Mouse (Mus musculus): ENCODE data around the gene Gm20388. TPM values are rescaled to one million over a fixed set of nuclear protein-coding genes. Genes with fewer than 3 reads are reported as not detected.
"Not testable (repeated sequence)": the region's sequence is repeated elsewhere in the genome, so short reads cannot be mapped to it uniquely, and the experiment has no call there.

Gm20388 gene
- total RNA-seq, 4 experiments from 2014 or later = 0.17 to 15.1 (median 6.6) TPM

DNA sequence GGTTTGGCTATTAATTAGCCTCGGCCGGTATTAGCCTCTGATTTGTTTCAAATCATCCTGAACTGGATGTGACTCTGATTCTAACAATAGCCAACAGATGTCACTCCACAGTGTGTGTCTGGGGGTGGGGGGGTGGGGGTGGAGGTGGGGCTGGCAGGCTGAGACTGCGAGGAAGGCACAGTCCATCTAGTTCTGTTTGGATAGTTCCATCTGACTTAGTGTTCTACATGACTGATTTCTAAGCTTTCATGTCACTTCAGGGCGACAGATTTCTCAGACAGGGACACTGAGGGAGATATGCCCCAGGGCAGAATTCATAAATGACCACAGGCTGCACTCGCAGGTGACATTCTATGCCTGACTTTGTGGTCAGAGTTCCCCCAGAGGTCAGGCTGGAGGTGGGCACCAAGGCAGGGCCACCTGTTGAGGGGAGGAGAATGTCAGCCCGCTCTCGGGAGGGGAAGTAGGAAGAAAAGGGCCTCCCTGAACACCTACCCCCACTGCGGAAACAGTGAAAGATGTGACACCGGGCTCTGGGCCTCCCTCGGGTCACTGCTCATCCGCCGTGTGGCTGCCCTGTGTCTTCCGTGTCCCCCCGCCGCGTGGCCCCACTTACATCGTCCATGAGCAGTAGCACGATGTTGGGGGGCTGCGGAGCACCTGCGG is 2700.1 kb downstream of the Gm20388 start:
- DNase-seq (ENCODE audit: low spot score in 2 of 2) = peak in 1 of 2 experiments; percentile 29

DNA sequence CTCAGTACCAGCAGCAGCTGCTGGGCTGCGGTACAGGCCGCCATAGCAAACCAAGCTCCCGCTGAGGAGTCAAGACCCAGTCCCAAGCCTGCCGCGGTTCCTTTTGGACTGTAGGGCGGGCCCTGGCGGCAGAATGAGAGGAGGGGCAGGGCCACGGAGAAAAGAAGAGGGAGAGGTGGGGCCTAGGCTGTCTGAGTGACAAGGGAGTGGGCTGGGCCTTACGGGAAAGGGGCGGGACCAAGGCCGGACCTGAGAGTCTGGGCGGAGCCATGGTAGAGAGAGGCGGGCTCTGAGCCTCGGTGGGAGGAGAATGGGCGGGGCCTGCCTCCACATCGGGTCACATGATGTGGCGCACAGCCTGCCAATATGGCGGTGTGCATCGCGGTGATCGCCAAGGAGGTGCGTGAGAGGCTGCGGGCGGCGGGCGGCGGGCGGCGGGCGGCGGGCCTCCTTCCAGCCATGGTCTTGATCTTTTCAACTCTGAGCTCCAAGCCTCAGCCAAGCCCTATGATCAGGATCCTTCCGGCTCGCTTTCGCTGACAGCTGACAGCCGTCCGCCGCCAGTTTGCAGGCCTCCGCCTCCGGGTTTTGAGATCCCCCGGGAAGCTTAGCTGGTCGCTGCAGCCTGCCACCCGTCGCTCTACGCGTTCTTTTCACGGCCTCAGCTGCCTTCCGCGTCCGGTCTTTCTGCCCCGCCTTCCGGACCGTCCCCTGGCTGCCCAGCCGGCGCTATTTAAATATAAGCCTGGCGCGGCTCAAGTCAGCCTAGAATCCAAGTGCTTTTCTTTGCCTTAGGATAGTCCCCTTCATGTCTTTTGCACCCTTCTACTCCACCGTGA is 2700.9 kb downstream of the Gm20388 start, which contains the start of the genes Galns and Trappc2l:
TSS of gene Galns (minus strand) at position 169 of the 839 bp plus-strand sequence.
TSS of gene Trappc2l (plus strand) at position 346 of the 839 bp plus-strand sequence.
- peak; percentile 93 to 95 for DNase-seq (ENCODE audit: low spot score in 2 of 2)

DNA sequence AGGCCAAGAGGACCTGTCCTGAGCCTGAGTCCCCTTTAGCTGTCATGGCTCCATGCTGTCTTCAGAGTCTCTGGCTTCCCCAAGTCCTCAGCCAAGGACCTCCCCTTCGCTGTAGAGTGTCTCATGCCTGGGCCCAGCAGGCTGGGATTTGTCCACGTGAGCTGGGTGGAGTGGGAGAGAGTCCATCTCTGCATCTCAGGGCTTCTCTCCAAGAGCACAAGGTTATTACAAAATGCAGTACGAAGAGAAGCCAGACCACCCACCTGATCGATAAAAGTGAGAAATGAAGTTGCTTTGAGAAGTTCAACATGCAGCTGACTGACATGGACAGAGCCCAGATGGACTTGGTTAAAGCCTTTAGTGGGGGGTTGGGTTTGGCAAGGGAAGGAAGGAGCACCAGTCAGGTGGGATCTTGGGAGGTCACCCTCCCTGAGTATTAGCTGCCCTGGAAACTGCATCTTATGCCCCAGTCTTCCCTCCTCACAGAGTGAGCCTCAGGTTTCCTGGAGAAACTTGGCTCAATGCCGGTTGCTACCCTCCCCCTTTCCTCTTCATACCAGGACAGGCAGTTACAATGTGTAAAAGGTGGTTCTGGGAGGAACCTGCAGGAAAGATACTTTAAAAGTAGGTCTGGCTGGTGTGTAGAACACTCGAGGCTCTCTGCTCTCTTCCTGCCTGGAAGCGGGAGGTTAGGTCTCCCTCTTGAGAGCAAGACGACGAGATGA is 2705.7 kb downstream of the Gm20388 start:
- no peak for DNase-seq (ENCODE audit: low spot score in 2 of 2)

DNA sequence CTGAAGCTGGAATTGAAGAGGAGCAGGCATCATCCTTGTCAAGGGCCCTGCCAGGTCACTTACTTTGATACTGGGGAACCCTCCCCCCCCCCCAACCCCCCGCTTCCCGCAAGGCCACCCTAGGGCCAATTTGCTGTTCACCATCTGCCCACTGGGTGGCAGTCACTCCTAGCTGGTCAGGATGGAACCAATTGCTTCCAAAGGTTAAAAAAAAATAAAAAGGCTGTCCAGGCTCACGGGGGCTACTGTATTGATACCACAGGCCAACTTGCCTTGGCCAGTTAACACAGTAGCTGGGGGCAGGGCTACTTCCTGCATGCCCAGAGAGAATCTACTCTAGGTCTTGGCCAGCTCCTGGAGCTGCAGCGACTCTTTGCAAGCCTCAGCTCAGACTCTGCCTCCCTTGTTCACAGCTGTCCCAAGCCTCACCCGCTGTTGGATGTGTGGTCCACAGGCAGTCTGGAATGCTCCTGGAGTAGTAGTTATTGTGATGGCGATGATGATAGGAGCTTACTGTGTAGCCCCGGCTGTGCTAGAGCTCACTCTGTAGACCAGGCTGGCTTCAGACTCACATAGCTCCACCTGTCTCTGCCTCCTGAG is 2707.4 kb downstream of the Gm20388 start:
- peak in 1 of 2 experiments; percentile 67 for DNase-seq (ENCODE audit: low spot score in 2 of 2)

DNA sequence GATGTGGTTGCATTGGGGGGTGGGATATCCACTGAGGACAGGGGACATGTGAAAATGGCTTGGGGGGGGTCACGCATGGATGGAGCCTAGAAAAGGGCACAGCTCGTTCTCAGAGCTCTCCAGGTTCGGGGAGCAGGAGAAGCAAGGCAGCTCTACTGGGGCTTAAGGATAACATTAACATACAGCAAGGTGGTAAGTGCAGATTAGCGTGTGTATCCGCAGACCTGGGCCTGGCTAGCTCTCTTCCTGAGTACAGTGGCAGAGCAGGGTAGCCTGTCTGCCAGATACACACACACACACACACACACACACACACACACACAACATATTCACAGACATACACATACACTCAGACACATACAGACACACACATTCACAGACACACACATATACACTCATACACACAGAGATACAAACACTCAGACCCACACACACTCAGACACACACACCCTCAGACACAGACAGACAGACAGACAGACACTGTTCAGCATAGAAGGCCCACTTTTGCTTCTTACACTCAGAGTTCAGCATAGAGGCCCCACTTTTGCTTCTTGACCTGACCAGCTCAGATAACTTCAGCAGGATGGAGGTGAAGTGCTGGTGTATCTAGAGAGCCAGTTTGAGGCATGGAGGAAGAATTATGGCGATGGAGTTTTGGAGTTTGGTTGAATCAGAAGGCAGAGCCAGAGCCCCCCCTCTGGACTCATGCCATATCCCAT is 2708.2 kb downstream of the Gm20388 start:
- no peak for DNase-seq (ENCODE audit: low spot score in 2 of 2)

DNA sequence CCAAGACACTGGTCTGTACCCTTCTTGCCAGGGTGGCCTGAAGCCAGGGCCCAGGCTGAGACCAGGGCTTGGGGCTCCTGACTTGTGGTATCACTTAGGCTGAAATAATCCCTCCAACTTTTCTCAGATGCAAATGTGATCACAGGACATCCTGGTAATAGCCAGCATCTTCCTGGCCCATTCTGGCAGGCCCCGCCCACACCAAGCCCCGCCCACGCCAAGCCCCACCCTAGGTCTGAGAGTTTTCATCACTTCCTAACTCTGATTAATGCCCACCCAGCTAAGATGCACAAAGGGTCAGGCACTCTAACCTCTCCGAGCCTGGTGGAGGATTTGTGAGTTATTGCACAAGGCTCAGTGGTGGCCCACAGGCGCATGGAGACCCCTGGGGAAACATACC is 2709.8 kb downstream of the Gm20388 start:
- no peak for DNase-seq (ENCODE audit: low spot score in 2 of 2)

DNA sequence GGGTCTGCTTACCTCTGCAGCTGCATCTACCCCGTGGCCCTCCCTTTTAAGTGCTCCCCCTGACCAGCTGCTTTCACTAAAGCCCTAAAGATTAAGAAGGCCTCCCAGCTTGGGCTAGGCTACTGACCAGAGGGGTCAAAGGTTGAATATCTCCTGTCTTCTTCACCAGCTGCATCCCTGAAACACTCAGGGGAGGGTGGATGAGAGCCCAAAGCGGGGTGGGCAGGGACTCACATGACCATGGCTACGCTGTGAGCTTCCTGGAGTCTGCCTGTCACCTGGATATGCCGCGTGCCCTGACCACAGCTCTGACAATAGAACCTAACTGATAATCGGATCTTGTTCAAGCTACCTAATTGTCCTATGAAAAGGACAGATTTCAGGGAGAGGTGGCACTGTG is 2712.1 kb downstream of the Gm20388 start, which contains the start of gene Pabpn1l:
TSS of gene Pabpn1l (minus strand) at position 13 of the 400 bp plus-strand sequence.
- no peak for DNase-seq (ENCODE audit: low spot score in 2 of 2)

DNA sequence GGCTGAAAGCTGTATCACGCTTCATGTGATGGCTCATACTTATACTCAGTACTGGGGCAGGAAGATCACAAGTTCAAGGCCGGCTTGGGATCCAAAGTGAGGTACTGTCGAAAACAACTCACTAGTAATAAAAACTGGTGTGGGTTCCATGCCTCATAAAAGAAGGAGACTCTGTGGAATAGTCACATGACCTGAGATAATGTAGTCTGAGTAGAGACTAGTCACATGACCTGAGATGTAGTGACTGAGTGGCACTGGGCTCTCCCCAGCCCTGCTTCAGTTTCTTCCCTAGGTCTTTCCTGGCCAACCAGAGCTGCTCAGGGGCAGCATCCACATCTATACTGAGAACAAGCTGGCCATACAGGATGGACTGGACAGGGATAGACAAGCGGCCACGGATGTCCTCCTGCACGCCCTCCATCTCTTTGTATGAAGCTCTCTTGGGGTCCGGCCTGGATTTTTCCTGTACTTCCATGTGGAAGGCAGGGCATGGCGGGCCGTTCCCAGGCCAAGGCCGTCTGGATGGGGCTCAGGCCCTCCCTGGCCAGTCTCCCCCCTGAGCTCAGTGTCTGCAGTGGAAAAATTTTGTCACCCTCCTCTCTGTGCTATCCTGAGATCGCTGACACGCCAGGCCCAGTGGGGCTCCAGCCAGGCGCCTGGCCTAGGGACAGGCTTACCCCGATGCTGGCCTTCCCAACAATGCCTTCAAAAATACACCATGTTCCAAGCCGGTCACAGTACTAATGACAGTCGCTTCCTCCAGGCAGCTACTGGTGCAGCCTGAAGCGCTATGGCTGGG is 2713.4 kb downstream of the Gm20388 start:
- DNase-seq (ENCODE audit: low spot score in 2 of 2) = no peak

DNA sequence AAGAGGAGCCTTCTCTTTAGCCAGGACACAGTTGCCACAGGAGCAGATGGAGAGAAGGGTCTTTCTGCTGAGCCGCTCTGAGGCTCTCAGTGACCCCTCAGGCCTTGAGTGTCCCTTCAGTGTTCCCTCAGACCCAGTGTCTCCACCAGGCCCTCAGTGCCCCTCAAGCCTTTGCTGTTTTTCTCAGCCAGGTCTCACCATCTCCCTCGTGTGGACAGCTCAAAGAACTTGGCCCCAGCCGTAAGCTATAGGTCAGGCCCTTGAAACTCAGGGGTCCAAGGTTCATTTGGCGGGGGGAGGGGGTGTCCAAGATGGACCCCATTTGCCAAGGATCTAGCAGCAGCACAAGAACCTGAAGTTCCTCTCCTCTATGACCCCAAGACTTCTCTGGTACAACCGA is 2714.0 kb downstream of the Gm20388 start:
- no peak for DNase-seq (ENCODE audit: low spot score in 2 of 2)

DNA sequence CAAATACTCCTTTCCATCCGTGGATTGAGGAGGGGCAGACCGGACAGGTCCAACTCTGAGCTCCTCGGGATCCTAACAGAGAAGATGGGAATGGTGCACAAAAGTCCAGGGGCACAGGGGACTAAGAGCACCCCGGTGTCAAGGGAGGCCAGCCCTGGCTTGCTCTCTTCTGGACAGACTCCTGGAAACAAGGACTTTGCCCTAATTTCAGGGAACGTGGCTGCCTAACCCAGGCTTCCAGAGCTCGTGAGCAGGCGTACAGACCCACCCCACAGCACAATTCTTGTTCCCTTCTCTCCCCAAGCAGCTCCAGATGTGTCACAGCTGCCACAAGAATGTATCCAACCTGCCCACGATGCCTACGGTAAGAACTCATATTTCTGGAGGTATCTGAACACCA is 2715.2 kb downstream of the Gm20388 start:
- no peak for DNase-seq (ENCODE audit: low spot score in 2 of 2)

DNA sequence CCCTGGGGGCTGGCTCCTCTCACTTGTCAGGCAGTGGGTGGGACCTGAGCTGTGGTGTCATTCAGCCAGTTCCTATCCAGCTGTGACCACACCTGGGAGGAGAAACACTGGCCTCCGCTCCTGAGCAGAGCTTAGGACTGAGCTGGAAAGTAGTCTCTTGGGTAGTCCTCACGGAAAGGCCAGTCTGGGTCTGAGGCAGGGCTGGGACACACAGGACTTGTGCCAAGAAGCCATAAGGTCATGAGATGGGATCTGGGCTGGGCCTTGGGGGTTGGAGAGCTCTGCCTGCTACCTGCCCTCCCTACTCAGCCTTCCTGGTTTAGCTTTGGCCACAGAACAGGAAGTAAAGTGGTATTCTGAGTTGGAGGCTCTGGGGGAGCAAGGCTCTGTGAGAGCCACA is 2716.3 kb downstream of the Gm20388 start:
- no peak for DNase-seq (ENCODE audit: low spot score in 2 of 2)

DNA sequence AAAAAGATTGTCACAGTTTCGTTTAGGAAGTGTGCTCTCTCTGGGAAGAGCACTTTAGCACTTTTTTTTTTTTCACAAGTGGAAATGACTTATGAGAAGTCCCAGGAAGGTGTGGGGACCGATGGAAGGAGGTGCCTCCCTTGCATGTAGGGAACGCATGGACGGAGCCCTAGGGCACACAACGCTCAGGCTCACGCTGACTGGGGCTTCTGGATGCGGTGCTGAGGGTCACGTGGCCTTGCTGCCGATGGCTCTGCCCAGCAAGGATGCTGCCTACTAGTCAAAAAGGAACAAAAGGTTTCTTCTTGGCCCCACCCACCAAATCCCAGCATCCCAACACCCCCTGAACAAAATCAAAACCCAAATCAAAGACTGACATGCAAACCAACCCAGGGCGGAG is 2718.7 kb downstream of the Gm20388 start:
- no peak for DNase-seq (ENCODE audit: low spot score in 2 of 2)

DNA sequence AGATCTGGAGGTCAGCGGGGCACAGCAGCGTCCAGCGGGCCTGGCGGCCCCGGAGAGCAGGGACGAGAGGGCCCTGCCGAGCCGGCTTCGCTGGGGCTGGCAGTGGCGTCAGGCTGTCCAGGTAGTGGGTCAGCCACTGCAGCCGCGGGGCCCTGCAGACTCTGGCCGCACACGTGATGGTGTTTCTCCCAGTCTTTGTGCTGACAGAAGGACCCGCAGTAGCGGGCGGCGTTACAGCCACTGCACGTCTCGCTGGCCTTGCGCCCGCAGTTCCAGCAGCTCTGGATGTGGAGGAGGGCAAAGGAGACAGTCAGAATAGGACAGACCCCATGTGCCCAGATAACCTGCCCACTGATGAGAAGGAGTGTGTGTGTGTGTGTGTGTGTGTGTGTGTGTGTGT is 2720.1 kb downstream of the Gm20388 start:
- no peak for DNase-seq (ENCODE audit: low spot score in 2 of 2)

DNA sequence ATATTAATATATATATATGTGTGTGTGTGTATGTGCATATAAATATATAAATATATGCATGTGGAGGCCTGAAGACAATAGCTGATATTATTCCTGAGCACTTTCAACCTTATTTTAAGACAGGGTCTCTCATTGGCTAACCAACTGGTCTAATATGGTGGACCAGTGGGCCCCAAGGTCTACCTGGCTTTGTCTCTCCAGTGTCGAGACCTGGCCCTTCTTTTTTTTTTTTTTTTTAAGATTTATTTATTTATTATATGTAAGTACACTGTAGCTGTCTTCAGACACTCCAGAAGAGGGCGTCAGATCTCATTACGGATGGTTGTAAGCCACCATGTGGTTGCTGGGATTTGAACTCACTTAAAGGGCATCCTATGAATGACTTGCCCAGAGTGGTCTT is 2721.5 kb downstream of the Gm20388 start:
- not testable (repeated sequence) for DNase-seq (ENCODE audit: low spot score in 2 of 2)

DNA sequence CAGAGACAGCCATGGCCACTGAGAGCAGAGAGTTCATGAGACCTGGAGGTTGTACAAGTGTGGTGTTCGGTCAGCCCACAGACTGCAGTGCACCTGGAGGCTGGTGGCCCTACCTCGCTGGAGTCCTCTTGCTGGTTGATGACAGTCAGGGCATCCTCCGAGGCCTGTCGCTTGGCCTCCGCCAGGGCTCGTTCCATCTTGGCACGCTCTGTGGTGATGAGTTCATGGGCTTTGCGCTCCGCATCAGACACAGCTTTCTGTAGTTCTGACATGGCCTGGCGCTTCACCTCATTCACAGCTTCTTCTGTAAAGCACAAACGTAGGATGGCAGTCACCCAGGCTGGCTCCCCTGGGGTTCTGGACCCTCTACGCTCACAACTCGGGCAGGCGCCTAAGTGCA is 2722.6 kb downstream of the Gm20388 start:
- DNase-seq (ENCODE audit: low spot score in 2 of 2) = no peak

DNA sequence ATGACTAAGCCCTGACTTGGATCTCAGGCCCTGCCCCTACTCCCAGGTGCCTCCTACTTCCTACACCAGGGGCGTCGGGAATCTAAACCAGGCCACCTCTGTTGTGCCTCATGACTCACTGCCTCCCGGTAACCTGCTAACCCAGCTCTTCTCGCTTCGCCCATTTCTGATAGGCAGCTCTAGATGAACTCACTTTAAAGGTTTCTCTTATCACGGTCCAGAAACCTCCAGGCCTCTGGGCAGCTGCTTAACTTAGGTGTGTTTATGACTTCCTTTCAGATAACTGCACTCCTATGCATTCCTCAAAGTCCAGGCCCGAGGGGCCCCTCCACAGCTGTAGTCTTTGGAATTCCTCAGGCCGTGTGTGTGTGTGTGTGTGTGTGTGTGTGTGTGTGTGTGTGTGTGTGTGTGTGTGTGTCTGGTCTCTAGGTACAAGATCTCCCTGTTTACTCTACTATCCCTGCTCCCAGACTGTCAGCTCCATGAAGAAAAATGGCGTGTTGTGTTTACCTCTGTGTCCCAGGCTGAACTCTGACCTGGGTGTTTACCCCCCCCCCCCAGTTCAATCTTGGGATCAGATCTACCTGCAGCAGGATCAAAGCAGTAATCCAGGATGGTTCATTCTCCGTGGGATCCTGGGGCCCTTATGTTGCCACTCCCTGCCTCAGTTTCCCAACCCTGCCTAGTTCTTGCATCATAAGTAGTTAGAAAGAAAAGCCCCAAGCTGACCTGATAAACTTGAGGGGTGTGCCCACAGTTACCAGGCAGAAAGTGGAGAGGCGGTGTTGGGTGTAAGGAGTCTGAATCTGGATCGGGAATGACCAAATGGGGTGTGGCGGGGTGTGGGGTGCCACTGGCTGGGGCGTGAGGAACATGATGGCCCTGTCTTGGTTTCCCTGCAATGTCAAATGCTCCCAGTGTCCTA is 2725.5 kb downstream of the Gm20388 start:
- DNase-seq (ENCODE audit: low spot score in 2 of 2) = no peak

DNA sequence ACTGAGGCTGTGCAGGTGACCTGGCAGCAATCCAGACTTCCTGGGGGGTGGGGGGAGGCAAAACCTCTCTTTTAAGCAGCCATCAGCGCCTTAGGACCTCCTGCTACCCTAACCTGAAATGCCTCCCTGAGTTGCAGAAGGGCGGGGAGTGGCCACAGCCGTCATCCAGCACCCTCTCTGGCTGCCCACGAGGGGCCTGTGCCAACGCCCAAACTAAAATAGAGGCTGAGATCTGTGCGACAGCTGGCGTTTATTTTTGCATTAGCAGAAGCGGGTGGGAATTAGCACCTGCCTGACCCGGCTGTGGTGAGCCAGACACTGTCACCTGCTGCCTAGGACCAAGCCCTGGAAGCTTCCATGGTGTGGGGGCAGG is 2726.1 kb downstream of the Gm20388 start:
- DNase-seq (ENCODE audit: low spot score in 2 of 2) = no peak

DNA sequence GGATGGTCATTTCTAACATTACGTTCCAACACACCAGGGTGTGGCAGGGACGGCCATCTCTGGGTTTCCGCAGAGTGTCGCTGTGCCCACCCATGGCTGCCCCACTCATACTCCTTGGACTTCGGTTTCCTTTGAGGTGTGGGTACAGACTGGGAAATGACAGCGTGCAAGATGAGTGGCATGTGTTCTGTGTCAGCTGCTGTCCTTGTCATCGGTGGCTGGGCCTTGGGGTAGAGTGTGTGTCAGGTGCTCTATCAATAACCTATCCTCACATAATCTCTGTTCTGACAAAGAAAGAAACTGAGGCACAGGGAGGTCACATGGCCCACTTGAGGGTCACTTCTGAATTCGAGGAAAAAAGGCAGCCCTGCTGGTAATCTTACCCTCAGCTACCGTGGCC is 2726.6 kb downstream of the Gm20388 start:
- no peak for DNase-seq (ENCODE audit: low spot score in 2 of 2)

DNA sequence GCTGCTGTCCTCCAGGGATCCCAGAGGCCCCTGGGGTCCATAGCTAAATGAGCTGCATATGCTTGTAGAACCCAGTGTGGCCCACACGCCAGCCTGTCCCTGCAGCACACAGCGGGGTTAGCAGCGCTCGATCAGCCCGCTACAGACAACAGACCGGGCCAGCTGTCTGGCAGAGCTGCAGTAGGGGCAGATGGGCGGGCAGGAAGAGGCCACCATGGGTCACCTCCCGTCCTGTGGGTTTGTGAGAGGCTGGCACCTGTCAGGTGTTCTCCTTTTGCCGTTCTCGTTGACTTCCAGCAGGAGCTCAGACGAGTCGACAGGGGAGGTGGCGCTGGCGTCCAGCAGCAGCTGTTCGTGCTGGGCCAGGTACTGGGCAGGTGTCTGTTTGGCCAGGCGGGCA is 2728.0 kb downstream of the Gm20388 start:
- no peak for DNase-seq (ENCODE audit: low spot score in 2 of 2)
